Mouse (Mus musculus) stomach, embryonic 16.5 days (tissue): ENCODE results near the gene Fcgr1. TPM values are rescaled to one million over a fixed set of nuclear protein-coding genes. Genes with fewer than 3 reads are reported as not detected.
"Not testable (repeated sequence)": the region's sequence is repeated elsewhere in the genome, so short reads cannot be mapped to it uniquely, and the experiment has no call there.

Experiments
- ATAC-seq: fragments of 200-750 bp; cut with Nextera tagmentation; 2 replicates; pipeline ENCODE4 v1.8.0; 2017; ENCODE audit warnings: moderate number of reproducible peaks, moderate TSS enrichment; ENCODE audit not compliant: insufficient read depth, low FRiP score
- H3K27ac ChIP-seq: fragments of 300-500 bp; sonication (generic); 2 replicates; pipeline ENCODE4 v1.5.1; 2014; ENCODE audit warnings: low read length
- H3K27me3 ChIP-seq: fragments of 300-500 bp; sonication (generic); 2 replicates; pipeline ENCODE4 v1.6.1; 2014; ENCODE audit warnings: low read length, control low read depth, mixed read lengths; ENCODE audit not compliant: control insufficient read depth, insufficient read depth
- H3K36me3 ChIP-seq: fragments of 300-500 bp; sonication (generic); 2 replicates; pipeline ENCODE4 v1.6.1; 2014; ENCODE audit warnings: low read length; ENCODE audit not compliant: control insufficient read depth, insufficient read depth
- H3K4me1 ChIP-seq: fragments of 300-500 bp; sonication (generic); 2 replicates; pipeline ENCODE4 v1.6.1; 2014; ENCODE audit warnings: low read length, control low read depth, mixed read lengths; ENCODE audit not compliant: control insufficient read depth, insufficient read depth
- H3K4me2 ChIP-seq: fragments of 300-500 bp; sonication (generic); 2 replicates; pipeline ENCODE4 v1.6.1; 2014; ENCODE audit warnings: low read depth, low read length, mixed read lengths
- H3K4me3 ChIP-seq: fragments of 300-500 bp; sonication (generic); replicated peaks from 2 replicates; pipeline ENCODE4 v1.5.1; 2014; ENCODE audit warnings: mild to moderate bottlenecking, low read length
- H3K9ac ChIP-seq: fragments of 300-500 bp; sonication (generic); 2 replicates; pipeline ENCODE4 v1.6.1; 2014; ENCODE audit warnings: low read length
- H3K9me3 ChIP-seq: fragments of 300-500 bp; sonication (generic); replicated peaks from 2 replicates; pipeline ENCODE4 v1.6.1; 2016; ENCODE audit warnings: low read length, control low read depth; ENCODE audit not compliant: control insufficient read depth
- WGBS: fragments of 180-500 bp; shearing (Covaris S2); extraction: QIAGEN DNeasy Blood & Tissue Kit; methylation state at CpG from one replicate; pipeline ENCODE4 v1.1.7; 2014; 5-methylcytosine and 5-hydroxymethylcytosine counted together
- polyA plus RNA-seq: library from polyadenylated mRNA; unstranded; fragments of >200 nt; fragmentation: Nextera tagmentation; extraction: Ambion mirVana; gene quantifications from 2 replicates; pipeline ENCODE4 v1.2.1, GENCODE M21; 2015

Fcgr1 gene
- polyA plus RNA-seq, 1 experiment from 2014 or later = 3.0 TPM

DNA sequence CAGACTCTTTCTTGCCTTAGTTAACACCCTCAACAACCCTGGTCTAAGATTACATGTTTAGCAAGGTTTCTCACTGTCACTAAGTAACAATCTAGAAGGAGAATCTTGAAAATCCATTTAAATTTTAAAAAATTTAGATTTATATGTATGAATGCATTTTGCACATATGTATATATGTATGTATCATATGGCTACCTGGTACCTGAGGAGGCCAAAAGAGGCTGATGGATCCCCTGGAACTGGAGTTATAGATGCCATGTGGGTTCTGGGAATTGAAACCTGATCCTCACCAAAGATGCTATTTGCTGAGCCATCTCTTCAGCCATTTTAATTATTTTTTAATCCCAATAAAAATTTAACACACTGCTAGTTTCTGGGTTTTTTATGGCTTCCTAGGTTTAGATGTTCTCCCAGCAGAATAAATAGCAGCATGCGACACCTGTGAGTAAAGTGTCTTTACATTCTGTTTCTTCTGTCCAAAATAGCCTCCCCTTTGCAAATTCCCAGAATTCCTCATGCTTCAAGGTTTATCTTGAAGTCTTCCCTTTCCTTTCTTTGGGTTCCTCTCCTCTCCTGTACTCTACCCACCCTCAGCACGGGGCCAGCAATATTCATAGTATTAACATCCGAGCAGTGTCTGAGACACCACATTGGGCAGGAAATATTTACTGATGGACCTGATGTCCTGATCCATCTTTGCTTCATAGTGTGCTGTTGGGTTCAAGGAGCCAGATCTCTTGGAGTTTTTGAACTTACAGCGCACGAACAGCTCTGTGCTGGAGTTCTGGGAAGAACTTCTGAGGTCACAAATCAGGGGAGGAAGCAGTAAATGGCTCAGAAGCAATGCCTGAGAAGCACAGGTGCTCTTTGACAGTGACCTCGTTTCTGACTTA, 45.4 kb downstream of the Fcgr1 start:
- WGBS = 40% methylated on average over 6 of the region's 6 CpGs
- Histone ChIP-seq H3K36me3 (no peaks in the 10 kb centered on the region), H3K27me3 (no peaks in the 10 kb centered on the region), H3K9me3 (no peaks in the 10 kb centered on the region), H3K4me2 (peak overlapping the region; percentile 57), H3K27ac (0 out of 2 replicates have a peak overlapping the region, but pooled peaks have one; percentile 29), H3K4me3 (peak overlapping the region; percentile 49), H3K9ac (peak overlapping the region; percentile 56), H3K4me1 (peaks cover 21% of the 10 kb centered on the region)
- ATAC-seq = no peak

DNA sequence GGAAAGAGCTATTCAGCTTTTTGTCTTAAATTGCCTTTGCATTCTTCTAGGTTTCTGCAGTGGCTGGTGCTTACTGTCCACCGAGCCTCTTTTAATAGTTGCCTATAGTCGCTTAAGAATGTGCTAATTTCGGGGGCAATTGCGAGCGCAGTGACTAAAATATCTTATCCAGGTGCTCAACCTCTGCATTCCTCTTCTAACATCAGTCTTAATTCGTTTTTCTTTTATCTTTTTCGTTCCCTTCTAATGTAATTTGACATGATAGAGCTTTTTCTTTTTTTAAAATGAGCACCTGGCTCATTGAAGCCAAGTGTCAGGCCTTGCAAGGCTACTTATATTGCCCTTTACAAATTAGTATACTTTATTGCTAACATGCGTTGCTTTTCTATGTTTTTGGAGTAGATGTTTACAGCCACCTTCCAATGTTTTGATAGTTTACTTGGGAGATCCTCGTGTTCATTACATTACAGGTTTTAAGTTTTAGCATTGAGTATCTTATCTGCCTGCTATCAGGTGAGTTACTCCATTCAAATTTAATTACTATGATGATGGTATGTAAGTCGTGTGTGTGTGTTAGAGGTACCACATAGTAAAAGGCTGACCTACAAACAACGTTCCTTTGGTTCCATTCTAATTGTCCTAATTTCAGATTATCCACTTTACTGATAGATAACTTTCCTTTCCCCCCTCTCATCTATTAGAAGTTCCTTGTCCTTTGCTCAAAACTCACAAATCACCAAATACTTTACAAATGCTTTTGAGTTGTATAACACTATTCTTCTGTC, 46.2 kb downstream of the Fcgr1 start:
- 5% methylated on average over 11 of the region's 11 CpGs for WGBS
- H3K4me1 ChIP-seq = peaks cover 21% of the 10 kb centered on the region
- ATAC-seq = no peak
- H3K4me3 ChIP-seq = peak overlapping the region; percentile 49
- no peaks in the 10 kb centered on the region for H3K36me3 ChIP-seq
- H3K9me3 ChIP-seq = no peaks in the 10 kb centered on the region
- H3K4me2 ChIP-seq = peak overlapping the region; percentile 57
- H3K27me3 ChIP-seq = no peaks in the 10 kb centered on the region
- H3K27ac ChIP-seq = peak overlapping the region; percentile 66
- peak overlapping the region; percentile 72 for H3K9ac ChIP-seq

DNA sequence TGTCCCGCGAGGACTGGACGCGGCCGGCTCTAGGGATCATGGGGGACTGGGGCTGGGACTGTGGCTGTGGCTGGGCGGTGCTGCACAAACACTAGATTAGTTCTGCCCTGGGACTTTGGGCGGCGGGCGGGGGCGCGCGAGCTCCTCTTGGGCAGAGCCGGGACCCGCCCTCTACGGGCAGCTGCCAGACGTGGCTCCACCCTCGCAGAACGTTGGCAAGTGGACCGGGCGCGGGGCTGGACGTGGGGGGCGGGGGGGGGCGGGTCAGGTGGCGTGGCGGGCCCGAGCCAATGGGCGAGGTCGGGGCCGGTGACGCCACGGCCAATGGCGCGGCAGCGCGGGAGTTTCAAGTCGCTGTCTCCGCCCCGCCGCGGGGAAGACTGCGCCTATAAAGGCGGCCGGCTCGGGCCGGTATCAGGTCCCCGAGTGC, 47.3 kb downstream of the Fcgr1 start, which contains the start of gene Hist2h3c1:
Hist2h3c1 (plus strand) TSS at position 259 of the 430 bp plus-strand sequence.
- not testable (repeated sequence) for H3K27me3 ChIP-seq, H3K36me3 ChIP-seq, H3K9me3 ChIP-seq
- H3K4me3 ChIP-seq = peak within 1 kb of the TSS; percentile 49
- H3K4me1 ChIP-seq = peaks cover 21% of the 10 kb centered on the region
- H3K4me2 ChIP-seq = peak within 1 kb of the TSS; percentile 57
- ATAC-seq = peak; percentile 94
- whole genome bisulfite sequencing = 0% methylated on average over 5 of the region's 47 CpGs
- peak within 1 kb of the TSS; percentile 72 for H3K9ac ChIP-seq
- H3K27ac ChIP-seq = peak within 1 kb of the TSS; percentile 66

DNA sequence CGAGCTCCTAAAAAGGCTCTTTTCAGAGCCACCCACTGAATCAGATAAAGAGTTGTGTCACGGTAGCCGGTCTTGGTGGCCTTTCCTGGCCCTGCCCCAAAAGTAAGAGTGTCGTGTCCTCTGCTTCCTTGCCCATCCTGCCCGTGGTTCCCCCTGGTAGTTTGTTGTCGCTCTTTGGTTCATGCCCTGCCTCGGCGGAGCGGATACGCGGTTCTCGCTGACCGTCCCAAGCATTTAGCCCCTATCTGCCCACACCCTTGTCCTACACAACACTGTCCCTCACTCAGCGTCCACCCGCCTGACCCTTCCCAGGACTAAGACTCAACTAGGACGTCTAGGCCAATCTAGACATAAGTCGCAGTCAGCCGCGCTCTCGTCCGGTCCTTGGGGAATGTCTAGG, 47.8 kb downstream of the Fcgr1 start:
- peak overlapping the region; percentile 36 for H3K4me3 ChIP-seq
- H3K27me3 ChIP-seq, H3K9me3 ChIP-seq, ATAC-seq, H3K4me2 ChIP-seq, H3K9ac ChIP-seq, H3K36me3 ChIP-seq: not testable (repeated sequence)
- peak overlapping the region; percentile 55; the same call in 1 of the 2 replicates for H3K27ac ChIP-seq
- WGBS = 0% methylated on average over 10 of the region's 21 CpGs
- peaks cover 21% of the 10 kb centered on the region for H3K4me1 ChIP-seq

- not testable (repeated sequence) for H3K36me3 ChIP-seq, H3K9me3 ChIP-seq, H3K27me3 ChIP-seq
- Histone ChIP-seq H3K4me2 (peak within 1 kb of the TSS; percentile 61), H3K4me3 (peak within 1 kb of the TSS; percentile 62), H3K9ac (peak within 1 kb of the TSS; percentile 88), H3K4me1 (peaks cover 24% of the 10 kb centered on the region), H3K27ac (peak within 1 kb of the TSS; percentile 99)
- peak; percentile 88 for ATAC-seq
- WGBS = under 1% methylated on average over 36 of the region's 88 CpGs
Measured at GRCm38 (mm10) chr3:96245003-96245886, 48.5 kb downstream of the Fcgr1 start, which contains the start of gene Hist2h2aa1. Gene Hist2h2aa1, plus strand, starts transcription at chr3:96245497.

DNA sequence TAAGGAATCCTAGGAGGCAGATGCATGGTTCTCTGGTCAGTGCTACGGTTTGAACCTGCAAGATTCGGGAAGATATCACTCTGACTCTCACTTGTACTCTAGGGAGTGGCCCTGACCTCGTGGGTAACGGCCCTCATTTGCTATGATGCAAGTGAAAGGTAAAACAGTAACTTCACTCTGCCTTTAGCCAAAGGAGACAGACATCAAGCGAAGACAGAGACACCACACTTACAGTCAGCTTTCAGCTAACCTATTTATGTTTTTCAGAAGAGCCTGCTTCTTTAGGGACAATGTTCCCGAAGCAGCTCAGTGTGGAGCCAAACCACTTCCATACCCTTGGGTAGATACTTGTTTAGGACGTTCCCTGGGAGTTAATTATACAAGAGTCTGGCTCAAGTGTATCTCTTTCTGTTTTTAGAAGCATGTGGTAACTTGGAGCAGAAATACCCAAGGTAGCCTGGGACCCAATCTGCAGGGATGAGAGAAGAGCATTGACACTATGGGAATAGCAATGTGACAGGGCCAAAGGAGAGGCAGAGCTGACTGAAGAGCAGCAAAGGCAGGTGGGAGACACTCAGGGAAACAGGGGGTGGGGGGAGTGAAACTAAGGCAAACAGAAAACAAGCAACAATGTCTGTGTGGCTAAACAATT, 49.7 kb downstream of the Fcgr1 start:
- Histone ChIP-seq H3K4me1 (peaks cover 24% of the 10 kb centered on the region), H3K27ac (peak overlapping the region; percentile 99), H3K4me3 (peak overlapping the region; percentile 62; the same call in 1 of the 2 replicates), H3K36me3 (no peaks in the 10 kb centered on the region), H3K9me3 (no peaks in the 10 kb centered on the region), H3K9ac (peak overlapping the region; percentile 61), H3K4me2 (peak overlapping the region; percentile 61), H3K27me3 (no peaks in the 10 kb centered on the region)
- no peak for ATAC-seq
- WGBS = 76% methylated on average over 7 of the region's 7 CpGs

- Histone ChIP-seq H3K4me1 (peaks cover 26% of the 10 kb centered on the region), H3K4me3 (no peak overlapping the region), H3K9ac (peak overlapping the region; percentile 60), H3K36me3 (no peaks in the 10 kb centered on the region), H3K9me3 (no peaks in the 10 kb centered on the region), H3K27ac (peak overlapping the region; percentile 82), H3K27me3 (no peaks in the 10 kb centered on the region), H3K4me2 (peak overlapping the region; percentile 52)
- WGBS = 76% methylated on average over 9 of the region's 9 CpGs
- no peak for ATAC-seq
Measured at GRCm38 (mm10) chr3:96240799-96241197, 53.0 kb downstream of the Fcgr1 start.
